Mouse (Mus musculus): Measurements from ENCODE around the gene Ralgps1.

DNA sequence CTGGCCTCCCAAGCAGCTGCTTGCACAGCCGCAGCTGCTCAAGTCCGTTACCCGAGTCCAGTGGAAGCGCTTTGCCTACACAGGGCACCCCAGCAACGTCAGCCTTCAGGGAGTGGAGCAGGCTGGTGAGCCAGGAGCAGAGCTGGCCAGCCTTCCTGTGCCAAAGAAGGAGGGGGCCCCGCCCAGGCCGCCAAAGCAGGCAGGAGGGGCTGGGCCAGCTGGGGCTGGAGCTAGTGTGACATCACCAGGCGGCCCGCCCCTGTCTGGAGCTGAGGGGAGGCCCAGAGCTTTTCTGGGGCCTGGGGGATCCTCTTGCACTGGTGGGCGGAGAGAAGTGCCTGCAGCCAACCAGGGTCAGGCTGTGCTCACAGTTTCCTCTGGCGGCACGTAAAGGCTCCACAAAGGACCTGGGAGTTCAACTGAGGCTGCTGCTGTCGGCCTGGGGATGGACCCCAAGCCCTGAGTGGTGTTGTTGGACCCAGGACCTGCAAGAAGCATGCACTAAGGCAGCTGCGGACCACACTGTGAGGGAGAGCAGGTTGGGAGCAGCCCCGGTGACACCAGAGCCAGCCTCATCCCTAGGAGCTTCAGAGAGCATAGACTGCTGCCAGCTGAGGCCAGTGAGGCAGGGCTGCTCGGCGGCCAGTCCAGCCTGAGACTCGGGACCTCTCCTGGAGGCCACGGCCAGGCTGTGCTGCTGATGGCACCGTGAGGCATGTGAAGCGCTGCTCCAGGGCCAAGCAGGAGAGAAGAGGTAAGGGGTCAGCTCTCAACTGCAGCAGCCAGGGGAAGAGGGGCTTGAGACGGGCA lies 155.4 kb downstream of the Ralgps1 start, which contains the start of gene Angptl2:
- TF ChIP-seq CTCF (IDR thresholded peaks at IDR 0.05; ENCODE audit: control insufficient read depth, insufficient read depth, insufficient read length) = no peak
- peak; percentile 97 for TF ChIP-seq MYOD1 (IDR thresholded peaks at IDR 0.05; ENCODE audit: control insufficient read depth, insufficient read length, low read depth)
- TF ChIP-seq USF1 (IDR thresholded peaks at IDR 0.05; ENCODE audit: low read depth) = no peak
- TF ChIP-seq MAX (IDR thresholded peaks at IDR 0.05) = peak; percentile 20
- no peak for TF ChIP-seq MYOG (IDR thresholded peaks at IDR 0.05; ENCODE audit: control insufficient read depth, extremely low read depth, insufficient read length)
- TF ChIP-seq CEBPB (IDR thresholded peaks at IDR 0.05; ENCODE audit: low read depth) = no peak
